Mouse (Mus musculus) forebrain, embryonic 11.5 days (tissue): ENCODE data around the gene Rtn4rl1. TPM values are rescaled to one million over a fixed set of nuclear protein-coding genes. Genes with fewer than 3 reads are reported as not detected.

Source experiments
- ATAC-seq: fragments of 200-750 bp; cut with Nextera tagmentation; replicated peaks from 2 replicates; pipeline ENCODE4 v1.8.0; 2017; ENCODE audit warnings: moderate TSS enrichment; ENCODE audit not compliant: low FRiP score
- DNase-seq: peaks from one replicate; pipeline ENCODE4 v3.0.0-alpha.2; 2017; ENCODE audit warnings: low spot score
- H3K27ac ChIP-seq: fragments of 300-500 bp; sonication (generic); 2 replicates; pipeline ENCODE4 v1.5.1; 2014; ENCODE audit warnings: low read depth, low read length
- H3K27me3 ChIP-seq: fragments of 300-500 bp; sonication (generic); 2 replicates; pipeline ENCODE4 v1.6.1; 2014; ENCODE audit warnings: mild to moderate bottlenecking, low read length, mixed read lengths; ENCODE audit not compliant: control insufficient read depth, insufficient read depth
- H3K36me3 ChIP-seq: fragments of 300-500 bp; sonication (generic); 2 replicates; pipeline ENCODE4 v1.6.1; 2014; ENCODE audit warnings: mild to moderate bottlenecking, low read length, moderate library complexity, mixed read lengths; ENCODE audit not compliant: control insufficient read depth, insufficient read depth
- H3K4me1 ChIP-seq: fragments of 300-500 bp; sonication (generic); replicated peaks from 2 replicates; pipeline ENCODE4 v1.6.1; 2014; ENCODE audit warnings: low read length, mixed read lengths; ENCODE audit not compliant: control insufficient read depth, insufficient read depth
- H3K4me2 ChIP-seq: fragments of 300-500 bp; sonication (generic); 2 replicates; pipeline ENCODE4 v1.6.1; 2014; ENCODE audit warnings: low read depth, mild to moderate bottlenecking, low read length, moderate library complexity, mixed read lengths; ENCODE audit not compliant: severe bottlenecking
- H3K4me3 ChIP-seq: fragments of 300-500 bp; sonication (generic); 2 replicates; pipeline ENCODE4 v1.5.1; 2014; ENCODE audit warnings: low read depth, low read length
- H3K9ac ChIP-seq: fragments of 300-500 bp; sonication (generic); 2 replicates; pipeline ENCODE4 v1.6.1; 2014; ENCODE audit warnings: low read length
- H3K9me3 ChIP-seq: fragments of 300-500 bp; sonication (generic); 2 replicates; pipeline ENCODE4 v1.6.1; 2016; ENCODE audit warnings: low read length, mixed read lengths; ENCODE audit not compliant: control insufficient read depth
- WGBS: fragments of 180-500 bp; shearing (Covaris S2); extraction: QIAGEN DNeasy Blood & Tissue Kit; methylation state at CpG from one replicate; pipeline ENCODE4 v1.1.7; 2014; 5-methylcytosine and 5-hydroxymethylcytosine counted together
- polyA plus RNA-seq: library from polyadenylated mRNA; unstranded; fragments of >200 nt; fragmentation: Nextera tagmentation; extraction: Ambion mirVana; gene quantifications from 2 replicates; pipeline ENCODE4 v1.2.1, GENCODE M21; 2014

Rtn4rl1 gene
- polyA plus RNA-seq, 1 experiment from 2014 or later, result 1.1 TPM

GRCm38 (mm10) chr11:75167643-75168589, 25.7 kb upstream of the Rtn4rl1 start:
- Histone ChIP-seq H3K4me3 (peak overlapping the region; percentile 40), H3K4me2 (peak overlapping the region; percentile 74), H3K27ac (no peak overlapping the region), H3K9me3 (no peaks in the 10 kb centered on the region), H3K27me3 (peaks cover 97% of the 10 kb centered on the region), H3K9ac (peak overlapping the region; percentile 27; the same call in 1 of the 2 replicates), H3K36me3 (no peaks in the 10 kb centered on the region), H3K4me1 (peaks cover 35% of the 10 kb centered on the region)
- no peak for ATAC-seq
- peak; percentile 69 for DNase-seq
- WGBS, result 1% methylated on average over 42 of the region's 63 CpGs

- ATAC-seq, result no peak
- Histone ChIP-seq H3K4me2 (peak overlapping the region; percentile 74), H3K4me1 (peaks cover 35% of the 10 kb centered on the region), H3K9ac (peak overlapping the region; percentile 27), H3K4me3 (peak overlapping the region; percentile 40), H3K27ac (no peak overlapping the region), H3K9me3 (no peaks in the 10 kb centered on the region), H3K36me3 (no peaks in the 10 kb centered on the region), H3K27me3 (peaks cover 97% of the 10 kb centered on the region)
- peak; percentile 91 for DNase-seq
- WGBS, result under 1% methylated on average over 72 of the region's 83 CpGs
These were observed 24.8 kb upstream of the Rtn4rl1 start for GRCm38 (mm10) chr11:75168590-75169361.

DNA sequence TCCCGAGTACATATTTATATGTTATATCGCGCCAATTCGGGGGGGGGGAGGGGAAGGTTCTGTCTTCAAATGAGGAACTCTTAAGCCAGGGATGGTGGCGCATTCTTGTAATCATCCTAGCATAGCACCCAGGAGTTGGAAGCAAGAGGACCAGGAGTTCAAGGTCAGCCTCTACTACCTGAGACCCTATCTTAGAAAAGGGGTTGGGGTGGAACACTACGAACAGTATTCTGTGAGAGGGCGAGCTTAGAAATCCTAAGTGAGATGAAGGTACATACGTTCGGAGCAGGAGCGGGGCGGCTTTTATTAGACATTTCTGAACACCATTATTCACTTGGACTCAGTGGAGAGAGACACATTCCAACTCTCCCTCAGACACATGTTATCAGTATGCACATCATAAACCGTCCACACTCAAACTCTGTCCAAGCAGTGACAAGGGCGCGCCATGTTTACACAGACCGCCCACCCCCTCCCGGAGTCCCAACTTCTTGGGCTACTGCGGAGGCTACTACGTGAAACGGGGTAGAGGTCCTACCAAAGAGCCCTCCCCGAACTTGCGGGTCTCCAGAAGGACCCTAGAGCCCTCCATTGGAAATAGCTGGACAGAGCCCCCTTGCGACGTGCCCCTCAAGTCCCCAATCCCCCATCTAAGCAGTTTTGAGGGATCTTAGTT, 24.0 kb upstream of the Rtn4rl1 start, which contains the start of gene Hic1:
Gene Hic1 (minus strand): TSS at position 115 of the 676 bp plus-strand sequence.
- no peak within 1 kb of the TSS for H3K27ac ChIP-seq
- H3K4me2 ChIP-seq, result peak within 1 kb of the TSS; percentile 74
- H3K4me3 ChIP-seq, result peak within 1 kb of the TSS; percentile 40
- WGBS, result 6% methylated on average over 23 of the region's 23 CpGs
- H3K27me3 ChIP-seq, result peaks cover 89% of the 10 kb centered on the region
- H3K36me3 ChIP-seq, result no peaks in the 10 kb centered on the region
- H3K9ac ChIP-seq, result peak within 1 kb of the TSS; percentile 27
- no peaks in the 10 kb centered on the region for H3K9me3 ChIP-seq
- ATAC-seq, result no peak
- H3K4me1 ChIP-seq, result peaks cover 37% of the 10 kb centered on the region
- no peak for DNase-seq

GRCm38 (mm10) chr11:75170136-75170751, 23.3 kb upstream of the Rtn4rl1 start:
- DNase-seq, result peak; percentile 91
- Histone ChIP-seq H3K9ac (no peak overlapping the region), H3K9me3 (no peaks in the 10 kb centered on the region), H3K4me2 (peak overlapping the region; percentile 66), H3K4me3 (peak overlapping the region; percentile 37), H3K27me3 (peaks cover 82% of the 10 kb centered on the region), H3K27ac (no peak overlapping the region), H3K36me3 (no peaks in the 10 kb centered on the region), H3K4me1 (peaks cover 37% of the 10 kb centered on the region)
- WGBS, result 0% methylated on average over 31 of the region's 38 CpGs
- peak; percentile 50 for ATAC-seq

- Histone ChIP-seq H3K9ac (no peak overlapping the region), H3K4me1 (peaks cover 35% of the 10 kb centered on the region), H3K27ac (no peak overlapping the region), H3K4me3 (no peak overlapping the region), H3K9me3 (no peaks in the 10 kb centered on the region), H3K27me3 (peaks cover 71% of the 10 kb centered on the region), H3K4me2 (no peak overlapping the region), H3K36me3 (no peaks in the 10 kb centered on the region)
- WGBS, result 8% methylated on average over 17 of the region's 17 CpGs
- ATAC-seq (no peak), DNase-seq (no peak)
These were observed 22.3 kb upstream of the Rtn4rl1 start for GRCm38 (mm10) chr11:75171186-75171865.

DNA sequence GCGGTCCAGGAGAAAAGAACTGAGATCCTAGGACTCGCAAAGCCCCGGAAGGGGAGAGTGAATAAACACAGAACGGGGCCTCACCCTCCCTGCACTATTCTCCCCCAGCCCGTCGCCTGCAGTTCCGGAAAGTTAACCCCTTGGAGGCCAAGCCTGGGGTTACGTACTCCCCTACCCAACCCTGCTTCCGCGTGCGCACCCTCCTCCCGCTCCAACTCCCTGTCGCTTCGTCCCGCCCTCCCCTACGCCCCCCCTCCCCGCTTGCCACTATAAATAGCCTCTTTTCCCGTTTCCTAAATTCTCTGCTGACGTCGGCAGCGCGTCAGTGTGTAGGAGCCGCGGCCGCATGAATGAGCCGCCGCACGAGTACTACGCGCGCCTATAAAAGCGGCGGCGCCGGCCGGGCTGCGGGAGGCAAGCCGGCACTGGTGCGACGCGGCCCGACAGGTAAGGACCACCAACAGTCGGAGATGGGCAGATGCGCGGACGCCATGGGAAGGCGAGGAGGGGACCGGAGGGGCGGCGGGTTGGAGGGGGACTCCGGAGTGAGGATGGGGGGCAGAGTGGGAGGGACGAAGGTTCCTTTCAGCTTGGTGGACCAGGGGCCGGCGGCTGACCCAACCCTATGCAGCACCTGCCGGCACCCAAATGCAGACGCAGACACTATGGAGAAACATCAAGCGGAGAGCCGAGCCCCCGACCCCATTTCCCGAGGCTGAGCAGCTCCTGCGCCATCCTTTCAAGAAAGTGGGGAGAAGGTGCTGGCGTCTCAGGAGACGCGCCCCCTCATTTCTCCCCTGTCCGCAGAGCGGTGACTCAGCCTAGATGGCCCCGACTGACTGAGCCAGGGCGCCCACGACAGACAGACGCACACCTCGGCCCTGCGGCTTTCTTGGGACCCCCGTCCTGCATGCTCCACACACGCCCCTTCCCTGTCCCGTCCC, 21.2 kb upstream of the Rtn4rl1 start:
- peak overlapping the region; percentile 7; the same call in 1 of the 2 replicates for H3K9ac ChIP-seq

More for the DNA sequence above, 21.2 kb upstream of the Rtn4rl1 start:
- peak; percentile 71 for DNase-seq
- H3K27ac ChIP-seq, result no peak overlapping the region
- H3K36me3 ChIP-seq, result no peaks in the 10 kb centered on the region; the same call in 1 of the 2 replicates
- H3K9me3 ChIP-seq, result no peaks in the 10 kb centered on the region
- ATAC-seq, result no peak; the same call in 1 of the 2 replicates
- under 1% methylated on average over 73 of the region's 75 CpGs for WGBS
- H3K4me3 ChIP-seq, result peak overlapping the region; percentile 59
- peak overlapping the region; percentile 65 for H3K4me2 ChIP-seq
- peaks cover 60% of the 10 kb centered on the region for H3K27me3 ChIP-seq
- peaks cover 28% of the 10 kb centered on the region for H3K4me1 ChIP-seq
